Mouse (Mus musculus) urinary bladder, postnatal 10 days (tissue): ENCODE measurements around the gene Morn1.
A peak's percentile ranks its signal among the peaks of the same experiment; 100 is the strongest.

Source experiments
- DNase-seq: peaks from one replicate; pipeline ENCODE4 v3.0.0; 2022; ENCODE audit warnings: low spot score

The Morn1 gene

GRCm38 (mm10) chr4:155120038-155120437 lies 33.7 kb downstream of the Morn1 start:
- DNase-seq, result no peak

- DNase-seq, result no peak
These were observed 34.2 kb downstream of the Morn1 start for GRCm38 (mm10) chr4:155120583-155120982.

GRCm38 (mm10) chr4:155121222-155121621 lies 34.8 kb downstream of the Morn1 start:
- DNase-seq, result no peak

GRCm38 (mm10) chr4:155121915-155122443 lies 35.6 kb downstream of the Morn1 start:
- no peak for DNase-seq

- no peak for DNase-seq
These were observed 36.2 kb downstream of the Morn1 start for GRCm38 (mm10) chr4:155122444-155123040.

GRCm38 (mm10) chr4:155123868-155124534 lies 37.6 kb downstream of the Morn1 start:
- DNase-seq, result no peak

- DNase-seq, result no peak
These were observed 38.9 kb downstream of the Morn1 start for GRCm38 (mm10) chr4:155125310-155125709.

GRCm38 (mm10) chr4:155126194-155126593 lies 39.8 kb downstream of the Morn1 start:
- no peak for DNase-seq

GRCm38 (mm10) chr4:155126602-155127372 lies 40.4 kb downstream of the Morn1 start:
- no peak for DNase-seq

- no peak for DNase-seq
These were observed 42.0 kb downstream of the Morn1 start for GRCm38 (mm10) chr4:155128411-155128810.

GRCm38 (mm10) chr4:155129132-155129917 lies 42.9 kb downstream of the Morn1 start:
- no peak for DNase-seq

- peak; percentile 50 for DNase-seq
These were observed 43.6 kb downstream of the Morn1 start for GRCm38 (mm10) chr4:155129996-155130395.

- no peak for DNase-seq
These were observed 44.2 kb downstream of the Morn1 start for GRCm38 (mm10) chr4:155130616-155131015.

GRCm38 (mm10) chr4:155133188-155133587 lies 46.8 kb downstream of the Morn1 start:
- no peak for DNase-seq

- no peak for DNase-seq
These were observed 47.5 kb downstream of the Morn1 start for GRCm38 (mm10) chr4:155133658-155134417.

GRCm38 (mm10) chr4:155134686-155135172 lies 48.4 kb downstream of the Morn1 start:
- no peak for DNase-seq

GRCm38 (mm10) chr4:155135909-155136585 lies 49.7 kb downstream of the Morn1 start:
- DNase-seq, result no peak

- DNase-seq, result no peak
These were observed 51.5 kb downstream of the Morn1 start for GRCm38 (mm10) chr4:155137891-155138290.

- DNase-seq, result no peak
These were observed 52.1 kb downstream of the Morn1 start for GRCm38 (mm10) chr4:155138451-155138850.

- no peak for DNase-seq
These were observed 53.1 kb downstream of the Morn1 start for GRCm38 (mm10) chr4:155139281-155140045.
